Mouse (Mus musculus): ENCODE measurements around the gene Nox1. TPM values are rescaled to one million over a fixed set of nuclear protein-coding genes. Genes with fewer than 3 reads are reported as not detected.

Gene Nox1
- polyA plus RNA-seq (2015; fragmentation: Nextera tagmentation; extraction: Ambion mirVana), result 0.19 TPM in 1 of 2 replicates, not detected in the other

GRCm38 (mm10) chrX:134221856-134222255, at the start of gene Nox1:
TSS of gene Nox1 (minus strand) at chrX:134221956.

DNA sequence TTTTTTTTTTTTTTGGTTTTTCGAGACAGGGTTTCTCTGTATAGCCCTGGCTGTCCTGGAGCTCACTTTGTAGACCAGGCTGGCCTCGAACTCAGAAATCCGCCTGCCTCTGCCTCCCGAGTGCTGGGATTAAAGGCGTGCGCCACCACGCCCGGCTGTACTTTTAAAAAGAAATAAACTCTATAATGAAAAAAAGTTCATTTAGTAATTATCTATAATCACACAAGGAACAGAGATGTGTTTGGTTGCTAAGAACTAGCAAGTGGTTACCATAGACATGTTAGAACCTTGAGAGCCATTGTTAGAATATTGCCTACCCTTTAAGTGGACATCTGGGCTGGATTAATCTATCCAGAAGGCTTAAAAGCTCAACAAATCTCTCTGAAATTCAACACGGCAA, 34.6 kb downstream of the Nox1 start, which contains the start of gene Arl13a:
TSS of gene Arl13a (plus strand) at position 301 of the 400 bp plus-strand sequence.

GRCm38 (mm10) chrX:134162043-134162720, 59.6 kb downstream of the Nox1 start, which contains the start of gene Xkrx:
TSS of gene Xkrx (minus strand) at chrX:134162076.

GRCm38 (mm10) chrX:134058987-134059712, 162.6 kb downstream of the Nox1 start, which contains the start of gene Cstf2:
TSS of gene Cstf2 (plus strand) at chrX:134059187.

Small RNA genes within 50 kb of the gene (microRNA-seq; reads per million reads assigned to microRNA genes)
- gene Mir3112 (ENCODE audit: borderline replicate concordance, insufficient number of aligned reads), result not detected

Other genes starting within 250 kb of the Nox1 start
- gene Sytl4, start 240.1 kb downstream of the Nox1 start, polyA plus RNA-seq (2015; fragmentation: Nextera tagmentation; extraction: Ambion mirVana), result 21.8 and 42.2 TPM in 2 replicates
- 16.1 and 16.9 TPM in 2 replicates for gene Cstf2, start 162.8 kb downstream of the Nox1 start, polyA plus RNA-seq (2015; fragmentation: Nextera tagmentation; extraction: Ambion mirVana)
- 0.25 and 0.40 TPM in 2 replicates for gene Xkrx, start 59.9 kb downstream of the Nox1 start, polyA plus RNA-seq (2015; fragmentation: Nextera tagmentation; extraction: Ambion mirVana)
- gene Arl13a, start 34.5 kb downstream of the Nox1 start, polyA plus RNA-seq (2015; fragmentation: Nextera tagmentation; extraction: Ambion mirVana), result not detected in 2 replicates
- 21.6 and 24.2 TPM in 2 replicates for gene Trmt2b, start 55.0 kb upstream of the Nox1 start, polyA plus RNA-seq (2015; fragmentation: Nextera tagmentation; extraction: Ambion mirVana)
- gene Tmem35a, start 73.3 kb upstream of the Nox1 start, polyA plus RNA-seq (2015; fragmentation: Nextera tagmentation; extraction: Ambion mirVana), result 86.1 and 189 TPM in 2 replicates
- 8.7 and 12.6 TPM in 2 replicates for gene Cenpi, start 86.1 kb upstream of the Nox1 start, polyA plus RNA-seq (2015; fragmentation: Nextera tagmentation; extraction: Ambion mirVana)
- 0.21 and 0.58 TPM in 2 replicates for gene Drp2, start 182.6 kb upstream of the Nox1 start, polyA plus RNA-seq (2015; fragmentation: Nextera tagmentation; extraction: Ambion mirVana)